Mouse (Mus musculus): ENCODE measurements around the gene Pmf1. TPM values are rescaled to one million over a fixed set of nuclear protein-coding genes. Genes with fewer than 3 reads are reported as not detected.
"Not testable (repeated sequence)": the region's sequence is repeated elsewhere in the genome, so short reads cannot be mapped to it uniquely, and the experiment has no call there.

Gene Pmf1
- polyA plus RNA-seq, 1 experiment = 35.5 TPM

DNA sequence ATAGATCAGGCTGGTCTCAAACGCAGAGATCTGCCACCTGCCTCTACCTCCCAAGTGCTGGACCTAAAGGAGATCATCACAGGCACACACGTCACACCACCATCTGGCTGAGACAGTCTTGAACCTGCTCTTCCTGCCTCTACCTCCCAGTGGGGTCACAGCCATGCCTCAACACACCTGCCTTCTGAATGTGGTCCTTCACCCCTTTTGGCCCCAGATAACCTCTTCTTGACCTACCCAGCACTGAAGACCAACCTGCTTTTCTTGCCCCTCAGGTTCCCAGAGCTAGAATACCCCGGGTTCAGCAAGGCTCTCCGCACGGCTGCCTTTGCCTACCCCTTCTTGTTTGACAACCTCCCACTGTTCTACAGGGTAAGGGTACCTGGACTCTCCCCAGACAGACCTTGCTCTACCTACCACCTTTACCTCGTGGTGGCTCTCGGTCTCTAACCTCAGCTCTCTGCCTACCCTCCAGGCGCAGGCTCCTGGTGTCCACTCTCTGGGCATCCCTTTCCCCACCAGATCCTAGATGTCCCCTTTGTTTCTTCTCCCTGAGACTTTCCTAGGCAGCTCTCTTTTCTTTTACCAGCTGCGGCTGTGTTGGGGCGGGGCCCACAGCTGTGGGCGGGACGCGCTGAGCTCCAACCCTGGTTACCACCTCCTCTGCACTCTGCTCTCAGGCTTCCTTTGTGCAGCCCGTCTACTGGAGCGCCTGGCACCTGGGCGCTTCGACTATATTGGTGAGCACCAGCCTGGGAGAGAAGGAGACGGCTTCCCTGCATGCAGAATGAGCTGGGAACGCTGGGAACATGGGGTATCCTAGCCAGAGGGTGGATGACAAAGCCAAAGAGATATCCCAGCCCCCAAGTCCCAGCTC is 34.1 kb downstream of the Pmf1 start:
- DNase-seq (ENCODE audit: low read depth) = peak; percentile 79

DNA sequence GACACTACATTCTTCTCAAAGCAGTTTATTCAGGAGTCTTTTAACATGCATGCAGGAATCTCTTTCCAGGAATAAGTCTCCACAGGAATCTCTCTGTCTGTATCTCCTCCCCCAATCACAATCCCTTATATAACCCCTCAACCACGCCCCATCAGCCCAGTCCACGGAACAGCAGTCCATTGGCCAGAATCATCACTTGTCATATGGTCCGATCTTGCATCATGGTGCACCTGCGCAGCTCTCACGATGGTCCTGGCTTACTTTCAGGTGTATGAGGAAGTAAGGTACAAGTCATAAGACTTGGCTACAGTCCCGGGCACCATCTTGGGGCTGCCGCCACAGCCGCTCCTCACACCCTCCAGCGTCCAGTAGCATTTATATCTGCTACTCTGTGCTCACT is 37.5 kb downstream of the Pmf1 start, which contains the start of gene Bglap3:
Bglap3 (minus strand) TSS at position 101 of the 400 bp plus-strand sequence.
- not testable (repeated sequence) for DNase-seq (ENCODE audit: low read depth)

DNA sequence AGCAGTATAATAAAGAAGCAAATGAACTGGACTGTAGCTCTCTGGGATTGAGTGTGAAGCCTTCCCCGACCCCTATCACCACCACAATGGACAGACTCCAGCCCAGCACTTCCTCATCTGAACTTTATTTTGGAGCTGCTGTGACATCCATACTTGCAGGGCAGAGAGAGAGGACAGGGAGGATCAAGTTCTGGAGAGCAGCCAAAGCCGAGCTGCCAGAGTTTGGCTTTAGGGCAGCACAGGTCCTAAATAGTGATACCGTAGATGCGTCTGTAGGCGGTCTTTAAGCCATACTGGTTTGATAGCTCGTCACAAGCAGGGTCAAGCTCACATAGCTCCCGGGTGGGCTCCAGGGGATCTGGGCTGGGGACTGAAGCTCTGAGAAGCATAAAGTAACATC is 41.6 kb downstream of the Pmf1 start:
- not testable (repeated sequence) for DNase-seq (ENCODE audit: low read depth)

DNA sequence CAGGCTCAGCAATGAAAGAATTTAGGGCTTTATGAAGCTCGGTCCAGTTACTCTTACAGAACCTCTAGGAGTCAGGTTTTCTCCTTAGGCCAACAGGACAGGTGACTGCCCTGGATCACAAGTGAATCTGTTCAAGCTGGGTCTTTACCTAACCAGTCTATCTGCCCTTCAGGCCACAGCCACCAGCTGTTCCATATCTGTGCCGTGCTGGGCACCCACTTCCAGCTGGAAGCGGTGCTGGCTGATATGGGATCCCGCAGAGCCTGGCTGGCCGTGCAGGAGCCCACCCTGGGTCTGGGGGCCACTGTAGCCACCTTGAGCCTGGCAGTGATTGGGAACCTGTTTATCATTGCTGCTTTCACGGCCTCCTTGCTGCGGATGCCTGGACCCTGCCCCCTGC is 42.6 kb downstream of the Pmf1 start:
- DNase-seq (ENCODE audit: low read depth) = not testable (repeated sequence)

DNA sequence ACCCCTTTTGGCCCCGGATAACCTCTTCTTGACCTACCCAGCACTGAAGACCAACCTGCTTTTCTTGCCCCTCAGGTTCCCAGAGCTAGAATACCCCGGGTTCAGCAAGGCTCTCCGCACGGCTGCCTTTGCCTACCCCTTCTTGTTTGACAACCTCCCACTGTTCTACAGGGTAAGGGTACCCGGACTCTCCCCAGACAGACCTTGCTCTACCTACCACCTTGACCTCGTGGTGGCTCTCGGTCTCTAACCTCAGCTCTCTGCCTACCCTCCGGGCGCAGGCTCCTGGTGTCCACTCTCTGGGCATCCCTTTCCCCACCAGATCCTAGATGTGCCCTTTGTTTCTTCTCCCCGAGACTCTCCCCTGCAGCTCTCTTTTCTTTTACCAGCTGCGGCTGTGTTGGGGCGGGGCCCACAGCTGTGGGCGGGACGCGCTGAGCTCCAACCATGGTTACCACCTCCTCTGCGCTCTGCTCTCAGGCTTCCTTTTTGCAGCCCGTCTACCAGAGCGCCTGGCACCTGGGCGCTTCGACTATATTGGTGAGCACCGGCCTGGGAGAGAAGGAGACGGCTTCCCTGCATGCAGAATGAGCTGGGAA is 43.2 kb downstream of the Pmf1 start:
- peak; percentile 60 for DNase-seq (ENCODE audit: low read depth)

DNA sequence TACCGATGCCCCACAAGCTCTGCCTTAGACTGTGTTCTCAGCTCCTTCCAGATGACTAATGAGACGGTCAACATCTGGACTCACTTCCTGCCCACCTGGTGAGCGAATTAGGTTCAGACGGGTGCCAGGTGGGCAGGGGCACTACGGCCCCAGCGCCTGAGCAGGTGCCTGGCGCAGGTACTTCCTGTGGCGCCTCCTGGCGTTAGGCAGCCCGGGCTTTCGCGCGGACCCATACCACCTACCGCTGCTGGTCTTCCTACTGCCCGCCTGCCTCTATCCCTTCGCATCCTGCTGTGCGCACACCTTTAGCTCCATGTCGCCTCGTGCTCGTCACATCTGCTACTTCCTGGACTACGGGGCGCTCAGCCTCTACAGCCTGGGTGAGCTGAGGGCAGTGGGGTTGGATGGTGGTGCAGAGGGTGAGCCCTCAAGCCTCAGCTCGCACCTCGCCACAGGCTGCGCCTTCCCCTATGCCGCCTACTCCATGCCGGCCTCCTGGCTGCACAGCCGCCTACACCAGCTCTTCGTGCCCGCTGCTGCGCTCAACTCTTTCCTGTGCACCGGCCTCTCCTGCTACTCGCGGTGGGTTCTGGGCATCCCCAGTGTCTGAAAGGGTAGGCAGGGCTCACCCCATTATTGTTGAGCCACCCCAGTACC is 44.3 kb downstream of the Pmf1 start:
- no peak for TF ChIP-seq CTCF (IDR thresholded peaks at IDR 0.05; ENCODE audit: borderline replicate concordance, extremely low read depth, insufficient read depth, insufficient read length)
- no peak for TF ChIP-seq POLR2A (IDR thresholded peaks at IDR 0.05; ENCODE audit: borderline replicate concordance, extremely low read depth, insufficient read depth, insufficient read length, poor library complexity, severe bottlenecking)
- no peak for DNase-seq (ENCODE audit: low read depth)

DNA sequence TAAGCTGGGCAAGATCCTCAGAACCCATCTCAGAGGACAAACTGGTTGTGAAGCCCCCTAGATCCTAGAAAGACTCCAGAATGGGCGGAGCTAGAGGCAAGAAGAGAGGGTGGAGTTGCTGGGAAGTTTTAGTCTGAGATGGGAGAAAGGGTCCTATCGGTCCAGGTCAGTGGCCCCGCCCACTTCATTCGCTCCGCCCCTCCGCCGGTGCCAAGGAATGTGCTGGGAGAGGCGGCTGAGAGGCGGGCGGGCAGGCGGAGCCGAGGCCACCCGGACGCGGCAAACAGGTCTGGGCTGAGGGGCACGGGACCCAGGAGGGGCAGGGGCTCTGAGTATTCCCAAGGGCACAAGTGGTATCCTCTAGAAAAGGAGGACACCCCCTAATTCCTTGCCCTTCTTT is 45.8 kb downstream of the Pmf1 start, which contains the start of gene Paqr6:
Paqr6 (plus strand) TSS at position 248 of the 400 bp plus-strand sequence.
- DNase-seq (ENCODE audit: low read depth) = peak; percentile 47
- no peak for TF ChIP-seq CTCF (IDR thresholded peaks at IDR 0.05; ENCODE audit: borderline replicate concordance, extremely low read depth, insufficient read depth, insufficient read length)
- TF ChIP-seq POLR2A (IDR thresholded peaks at IDR 0.05; ENCODE audit: borderline replicate concordance, extremely low read depth, insufficient read depth, insufficient read length, poor library complexity, severe bottlenecking) = no peak

DNA sequence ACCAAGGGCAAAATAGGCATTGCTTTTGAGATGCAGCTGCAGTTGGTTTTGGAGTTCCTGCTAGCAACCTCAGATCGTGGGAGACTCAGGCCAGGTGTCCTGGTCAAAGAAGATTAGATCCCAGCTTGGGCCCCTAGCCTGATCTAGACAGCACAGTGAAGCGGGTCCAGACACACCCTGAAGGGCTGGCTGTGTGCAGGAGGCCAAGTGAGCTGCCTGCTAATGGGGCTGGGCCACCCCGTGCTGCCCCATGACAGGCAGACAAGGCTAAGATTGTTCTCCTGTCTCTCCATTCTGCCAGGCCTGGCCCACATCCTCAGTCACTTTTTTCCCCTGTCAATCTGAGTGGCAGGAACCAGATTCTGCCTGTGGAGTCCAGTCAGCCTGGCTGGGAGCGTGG is 46.4 kb downstream of the Pmf1 start:
- TF ChIP-seq CTCF (IDR thresholded peaks at IDR 0.05; ENCODE audit: borderline replicate concordance, extremely low read depth, insufficient read depth, insufficient read length) (no peak), POLR2A (IDR thresholded peaks at IDR 0.05; ENCODE audit: borderline replicate concordance, extremely low read depth, insufficient read depth, insufficient read length, poor library complexity, severe bottlenecking) (no peak)
- DNase-seq (ENCODE audit: low read depth) = peak; percentile 41

DNA sequence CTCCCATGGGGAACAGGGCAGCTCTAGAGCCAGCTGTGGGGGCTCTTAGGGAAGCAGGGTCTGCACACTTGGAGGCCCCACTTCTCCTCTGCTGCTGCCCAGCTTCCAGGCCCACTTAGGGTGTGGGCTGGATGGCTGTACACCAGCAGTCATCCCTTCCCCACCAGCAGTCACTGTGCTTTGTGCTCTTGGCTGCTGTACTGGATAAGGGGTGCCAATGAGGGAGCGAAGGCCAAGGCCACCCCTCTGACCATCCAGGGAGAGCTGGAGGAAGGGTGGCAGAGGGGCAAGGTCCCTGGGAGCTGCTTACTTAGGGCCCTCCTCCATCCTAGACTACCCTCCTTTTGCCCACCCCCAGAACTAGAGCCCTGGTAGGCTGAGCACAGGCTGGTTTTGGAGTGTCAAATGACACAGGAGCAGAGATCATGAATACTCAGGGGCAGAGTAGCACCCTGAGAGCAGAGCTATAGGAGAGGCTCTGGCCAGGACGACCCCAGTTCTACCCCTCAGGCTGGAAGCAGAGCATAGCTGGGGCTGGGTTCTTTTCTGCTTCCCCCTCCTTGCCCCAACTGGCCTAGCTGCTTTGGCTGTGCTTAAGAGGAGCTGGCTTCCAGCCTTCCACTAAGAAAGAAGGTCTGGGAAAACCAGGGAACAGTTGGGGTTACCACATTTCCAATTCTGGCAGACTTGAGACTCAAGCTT is 48.4 kb downstream of the Pmf1 start:
- DNase-seq (ENCODE audit: low read depth) = no peak
- TF ChIP-seq CTCF (IDR thresholded peaks at IDR 0.05; ENCODE audit: borderline replicate concordance, extremely low read depth, insufficient read depth, insufficient read length) (no peak), POLR2A (IDR thresholded peaks at IDR 0.05; ENCODE audit: borderline replicate concordance, extremely low read depth, insufficient read depth, insufficient read length, poor library complexity, severe bottlenecking) (no peak)

DNA sequence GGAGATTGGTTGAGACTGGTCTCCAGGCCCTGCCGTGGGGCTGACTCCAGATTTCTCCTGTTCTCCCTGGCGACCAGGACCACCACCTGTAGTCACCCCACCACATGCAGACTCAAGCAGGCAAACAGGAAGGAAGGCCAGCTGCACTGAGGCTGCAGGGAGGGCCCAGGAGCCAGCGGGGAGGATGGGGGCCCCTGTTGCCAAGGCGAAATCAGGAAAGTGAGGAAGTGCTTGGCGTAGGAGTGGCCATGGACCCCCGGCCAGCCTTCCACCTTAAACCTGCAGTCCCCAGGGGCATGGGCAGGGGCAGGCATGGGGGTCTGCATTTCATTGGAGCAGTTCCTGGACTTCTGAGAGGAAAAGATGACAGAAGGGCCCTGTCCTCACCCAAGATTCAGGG is 49.0 kb downstream of the Pmf1 start:
- DNase-seq (ENCODE audit: low read depth) = no peak
- no peak for TF ChIP-seq CTCF (IDR thresholded peaks at IDR 0.05; ENCODE audit: borderline replicate concordance, extremely low read depth, insufficient read depth, insufficient read length)
- no peak for TF ChIP-seq POLR2A (IDR thresholded peaks at IDR 0.05; ENCODE audit: borderline replicate concordance, extremely low read depth, insufficient read depth, insufficient read length, poor library complexity, severe bottlenecking)

DNA sequence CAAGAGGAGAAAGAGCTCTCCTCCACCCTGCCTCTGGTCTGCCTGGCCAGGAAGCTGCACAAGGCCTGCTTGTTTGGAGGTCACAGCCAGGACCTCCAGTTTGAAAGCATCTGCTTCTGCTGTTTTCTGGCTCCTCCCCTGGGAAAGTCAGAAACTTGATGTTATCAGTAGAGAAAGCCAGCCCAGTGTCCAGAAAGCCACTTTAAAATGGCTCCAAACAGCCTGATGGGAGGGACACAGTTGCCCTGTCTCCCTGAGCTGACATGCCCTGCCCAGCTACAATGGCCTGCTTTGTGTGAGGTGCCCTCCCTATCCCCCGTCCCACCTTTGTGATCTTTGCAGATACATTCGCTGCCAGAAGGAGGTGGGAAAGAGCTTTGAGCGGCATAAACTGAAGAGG is 50.1 kb downstream of the Pmf1 start:
- no peak for DNase-seq (ENCODE audit: low read depth)

DNA sequence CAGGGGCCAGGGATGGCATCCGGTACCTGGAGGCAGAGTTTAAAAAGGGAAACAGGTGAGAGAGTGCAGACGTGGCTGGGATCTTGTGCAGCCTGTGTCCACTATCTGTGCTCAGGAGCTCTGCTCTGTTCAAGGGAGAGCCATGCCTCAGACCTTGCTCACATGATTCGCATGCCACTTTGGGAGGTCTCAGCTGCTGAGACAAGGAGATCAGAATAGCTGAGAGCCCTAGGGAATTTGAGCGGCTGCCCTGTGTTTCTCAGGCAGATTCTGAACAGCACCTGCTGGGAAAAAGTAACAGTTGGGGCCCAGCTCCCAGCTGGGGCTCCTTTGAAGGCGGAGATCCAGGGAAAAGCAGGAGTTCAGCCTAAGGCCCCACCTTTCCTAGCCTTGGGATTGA is 50.5 kb downstream of the Pmf1 start:
- no peak for TF ChIP-seq CTCF (IDR thresholded peaks at IDR 0.05; ENCODE audit: borderline replicate concordance, extremely low read depth, insufficient read depth, insufficient read length)
- TF ChIP-seq POLR2A (IDR thresholded peaks at IDR 0.05; ENCODE audit: borderline replicate concordance, extremely low read depth, insufficient read depth, insufficient read length, poor library complexity, severe bottlenecking) = no peak

More for the DNA sequence above, 50.1 kb downstream of the Pmf1 start:
- TF ChIP-seq CTCF (IDR thresholded peaks at IDR 0.05; ENCODE audit: borderline replicate concordance, extremely low read depth, insufficient read depth, insufficient read length) (no peak), POLR2A (IDR thresholded peaks at IDR 0.05; ENCODE audit: borderline replicate concordance, extremely low read depth, insufficient read depth, insufficient read length, poor library complexity, severe bottlenecking) (no peak)

More for the DNA sequence above, 50.5 kb downstream of the Pmf1 start:
- no peak for DNase-seq (ENCODE audit: low read depth)
